Mouse (Mus musculus): ENCODE results near the gene Os9. TPM values are rescaled to one million over a fixed set of nuclear protein-coding genes. Genes with fewer than 3 reads are reported as not detected.
A peak's percentile ranks its signal among the peaks of the same experiment; 100 is the strongest.

Os9 gene
- polyA plus RNA-seq, 1 experiment from 2014 or later: 47.8 TPM

DNA sequence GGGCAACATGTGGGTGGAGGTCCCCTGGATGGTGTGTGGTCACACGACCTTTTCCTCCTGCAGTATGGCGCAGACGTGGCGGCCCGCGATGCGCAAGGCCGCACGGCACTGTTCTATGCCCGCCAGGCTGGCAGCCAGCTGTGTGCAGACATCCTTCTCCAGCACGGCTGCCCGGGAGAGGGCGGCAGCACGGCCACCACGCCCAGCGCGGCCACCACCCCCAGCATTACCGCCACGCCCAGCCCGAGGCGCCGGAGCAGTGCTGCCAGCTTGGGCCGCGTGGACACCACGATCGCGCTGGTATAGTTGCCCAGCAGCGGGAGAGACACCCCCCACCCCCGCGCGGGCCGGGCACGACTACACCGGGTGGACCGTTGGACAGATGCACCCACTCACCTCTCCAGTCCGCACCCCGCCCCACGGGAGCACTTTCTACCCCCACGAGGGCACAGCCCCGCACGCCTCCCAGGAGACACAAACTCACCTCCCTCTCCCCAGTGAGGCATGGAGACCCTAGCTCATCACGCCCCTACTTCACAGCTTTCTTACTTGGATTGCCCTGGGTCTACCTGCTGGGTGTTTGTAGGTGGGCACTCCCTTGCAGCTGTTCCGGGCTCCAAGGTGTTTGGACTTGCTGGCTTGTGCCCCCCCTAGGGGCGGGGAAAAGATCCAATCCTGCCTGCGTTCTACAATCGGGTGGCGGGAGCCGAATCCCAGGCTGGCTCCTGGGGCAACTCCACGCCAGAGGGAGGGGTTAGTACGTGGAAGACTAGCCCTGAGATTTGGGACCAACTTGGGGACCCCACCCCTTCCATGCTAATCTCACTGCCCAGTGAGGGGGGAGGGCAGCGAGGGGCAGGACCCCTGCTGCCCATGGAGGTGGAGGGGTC lies 29.2 kb downstream of the Os9 start:
- peaks cover 16% of the 10 kb centered on the region for H3K4me1 ChIP-seq (ENCODE audit: control insufficient read depth, insufficient read depth, low read length)
- no peak overlapping the region for H3K9ac ChIP-seq (replicated peaks; ENCODE audit: low read depth, low read length)
- no peaks in the 10 kb centered on the region for H3K36me3 ChIP-seq (ENCODE audit: control insufficient read depth, insufficient read depth, low read length)
- peak overlapping the region; percentile 19 for H3K4me3 ChIP-seq (ENCODE audit: low read depth, low read length)
- peaks cover 38% of the 10 kb centered on the region for H3K27me3 ChIP-seq (ENCODE audit: control insufficient read depth, insufficient read depth, low read length)
- H3K4me2 ChIP-seq (replicated peaks; ENCODE audit: low read depth, low read length): peak overlapping the region; percentile 30
- no peak for ATAC-seq (ENCODE audit: insufficient number of reproducible peaks, insufficient read depth, low FRiP score, low read depth)
- no peak overlapping the region for H3K27ac ChIP-seq (ENCODE audit: low read length)
- WGBS: 9% methylated on average over 37 of the region's 51 CpGs
- no peaks in the 10 kb centered on the region for H3K9me3 ChIP-seq (ENCODE audit: control insufficient read depth, low read depth, low read length)

DNA sequence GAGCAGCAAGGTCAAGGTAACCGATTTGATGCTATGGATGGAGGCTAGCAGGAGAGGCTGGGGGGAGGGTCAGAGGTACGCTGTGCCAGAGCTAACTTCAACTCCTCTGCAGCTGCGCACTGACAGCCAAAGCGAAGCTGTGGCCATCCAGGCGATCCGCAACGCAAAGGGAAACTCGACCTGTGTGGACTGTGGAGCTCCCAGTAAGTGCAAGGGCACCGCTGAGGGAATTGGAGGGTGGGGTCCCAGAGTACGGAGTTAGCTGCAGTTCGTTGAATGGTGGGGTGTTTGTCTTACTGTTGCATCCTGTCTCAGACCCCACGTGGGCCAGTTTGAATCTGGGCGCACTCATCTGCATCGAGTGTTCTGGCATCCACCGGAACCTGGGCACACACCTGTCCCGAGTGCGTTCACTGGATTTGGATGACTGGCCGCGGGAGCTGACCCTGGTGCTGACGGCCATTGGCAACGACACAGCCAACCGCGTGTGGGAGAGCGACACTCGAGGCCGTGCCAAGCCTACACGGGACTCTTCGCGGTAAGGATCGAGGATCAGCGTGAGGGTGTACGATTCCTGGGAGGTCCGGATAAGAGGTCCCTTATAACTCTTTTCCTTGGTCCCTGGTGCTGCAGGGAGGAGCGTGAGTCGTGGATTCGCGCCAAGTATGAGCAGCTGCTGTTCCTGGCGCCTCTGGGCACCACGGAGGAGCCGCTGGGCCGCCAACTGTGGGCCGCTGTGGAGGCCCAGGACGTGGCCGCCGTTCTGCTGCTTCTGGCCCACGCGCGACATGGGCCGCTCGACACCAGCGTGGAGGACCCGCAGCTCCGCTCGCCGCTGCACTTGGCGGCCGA lies 30.1 kb downstream of the Os9 start:
- Histone ChIP-seq H3K4me1 (ENCODE audit: control insufficient read depth, insufficient read depth, low read length) (peaks cover 16% of the 10 kb centered on the region), H3K9me3 (ENCODE audit: control insufficient read depth, low read depth, low read length) (no peaks in the 10 kb centered on the region), H3K9ac (replicated peaks; ENCODE audit: low read depth, low read length) (no peak overlapping the region), H3K27me3 (ENCODE audit: control insufficient read depth, insufficient read depth, low read length) (peaks cover 38% of the 10 kb centered on the region), H3K4me2 (replicated peaks; ENCODE audit: low read depth, low read length) (peak overlapping the region; percentile 30; the same call in 1 of the 2 replicates), H3K4me3 (ENCODE audit: low read depth, low read length) (peak overlapping the region; percentile 19), H3K27ac (ENCODE audit: low read length) (no peak overlapping the region), H3K36me3 (ENCODE audit: control insufficient read depth, insufficient read depth, low read length) (no peaks in the 10 kb centered on the region)
- no peak for ATAC-seq (ENCODE audit: insufficient number of reproducible peaks, insufficient read depth, low FRiP score, low read depth)
- WGBS: 6% methylated on average over 57 of the region's 57 CpGs

DNA sequence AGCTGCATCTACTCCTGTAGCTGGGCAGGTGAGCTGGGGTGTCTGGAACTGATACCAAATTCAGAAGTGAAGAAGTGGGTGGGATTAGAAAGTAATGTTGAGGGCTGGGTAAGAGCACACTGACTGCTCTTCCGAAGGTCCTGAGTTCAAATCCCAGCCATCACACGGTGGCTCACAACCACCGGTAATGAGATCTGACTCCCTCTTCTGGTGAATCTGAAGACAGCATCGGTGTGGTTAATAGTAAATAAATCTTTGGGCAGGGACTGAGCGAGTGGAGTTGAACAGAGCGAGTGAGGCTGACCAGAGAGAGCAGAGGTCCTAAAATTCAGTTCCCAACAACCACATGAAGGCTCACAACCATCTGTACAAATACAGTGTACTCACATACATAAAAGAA lies 35.3 kb downstream of the Os9 start:
- H3K4me1 ChIP-seq (ENCODE audit: control insufficient read depth, insufficient read depth, low read length): peaks cover 12% of the 10 kb centered on the region
- no peak overlapping the region for H3K4me3 ChIP-seq (ENCODE audit: low read depth, low read length)
- WGBS: 68% methylated on average over 6 of the region's 6 CpGs
- H3K36me3 ChIP-seq (ENCODE audit: control insufficient read depth, insufficient read depth, low read length): no peaks in the 10 kb centered on the region
- no peak for ATAC-seq (ENCODE audit: insufficient number of reproducible peaks, insufficient read depth, low FRiP score, low read depth)
- no peak overlapping the region for H3K9ac ChIP-seq (replicated peaks; ENCODE audit: low read depth, low read length)
- peaks cover 30% of the 10 kb centered on the region for H3K27me3 ChIP-seq (ENCODE audit: control insufficient read depth, insufficient read depth, low read length)
- no peak overlapping the region for H3K27ac ChIP-seq (ENCODE audit: low read length)
- H3K9me3 ChIP-seq (ENCODE audit: control insufficient read depth, low read depth, low read length): no peaks in the 10 kb centered on the region
- no peak overlapping the region for H3K4me2 ChIP-seq (replicated peaks; ENCODE audit: low read depth, low read length)

DNA sequence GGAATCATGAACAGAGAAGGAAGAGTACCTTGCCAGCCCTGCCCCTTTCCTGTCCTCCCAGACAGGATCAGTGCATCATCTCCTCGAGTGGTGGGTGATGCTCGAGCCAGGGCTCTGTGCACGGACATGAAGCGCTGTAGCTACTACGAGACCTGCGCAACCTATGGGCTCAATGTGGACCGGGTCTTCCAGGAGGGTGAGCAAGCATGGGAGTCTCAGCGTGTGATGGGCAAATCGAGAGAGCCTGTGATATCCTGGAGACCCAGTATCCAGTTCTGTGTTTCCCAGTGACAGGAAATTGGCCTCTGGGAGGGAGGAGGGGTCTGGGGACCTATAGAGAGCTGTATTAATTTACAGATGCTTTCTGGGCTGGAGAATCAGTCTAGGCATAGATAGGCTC lies 35.9 kb downstream of the Os9 start:
- H3K4me3 ChIP-seq (ENCODE audit: low read depth, low read length): no peak overlapping the region
- H3K4me2 ChIP-seq (replicated peaks; ENCODE audit: low read depth, low read length): no peak overlapping the region
- peaks cover 13% of the 10 kb centered on the region for H3K4me1 ChIP-seq (ENCODE audit: control insufficient read depth, insufficient read depth, low read length)
- no peak overlapping the region for H3K9ac ChIP-seq (replicated peaks; ENCODE audit: low read depth, low read length)
- H3K27ac ChIP-seq (ENCODE audit: low read length): no peak overlapping the region
- WGBS: 81% methylated on average over 9 of the region's 9 CpGs
- no peaks in the 10 kb centered on the region for H3K36me3 ChIP-seq (ENCODE audit: control insufficient read depth, insufficient read depth, low read length)
- H3K9me3 ChIP-seq (ENCODE audit: control insufficient read depth, low read depth, low read length): no peaks in the 10 kb centered on the region
- ATAC-seq (ENCODE audit: insufficient number of reproducible peaks, insufficient read depth, low FRiP score, low read depth): no peak
- H3K27me3 ChIP-seq (ENCODE audit: control insufficient read depth, insufficient read depth, low read length): peaks cover 30% of the 10 kb centered on the region

DNA sequence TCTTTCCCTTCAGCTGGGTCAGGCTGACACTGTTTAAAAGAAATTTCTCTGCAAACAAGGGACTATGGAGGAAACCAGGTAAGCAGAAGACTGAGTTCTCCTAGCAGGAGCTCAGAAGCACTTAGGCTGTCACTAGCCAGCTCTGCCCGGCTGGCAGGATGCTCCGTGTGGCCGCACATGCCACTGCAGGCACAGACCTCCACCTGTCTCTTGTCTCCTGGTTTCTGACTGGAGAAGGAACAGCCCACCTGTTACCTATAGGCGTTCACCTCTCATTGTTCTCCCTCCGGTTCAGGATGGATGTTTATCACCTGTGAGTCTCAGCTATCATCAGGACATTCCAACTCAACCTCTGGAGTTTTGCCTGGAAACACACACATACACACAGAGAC lies 37.0 kb downstream of the Os9 start:
- peaks cover 22% of the 10 kb centered on the region for H3K4me1 ChIP-seq (ENCODE audit: control insufficient read depth, insufficient read depth, low read length)
- no peak for ATAC-seq (ENCODE audit: insufficient number of reproducible peaks, insufficient read depth, low FRiP score, low read depth)
- WGBS: 36% methylated on average over 5 of the region's 5 CpGs
- no peaks in the 10 kb centered on the region for H3K36me3 ChIP-seq (ENCODE audit: control insufficient read depth, insufficient read depth, low read length)
- H3K27ac ChIP-seq (ENCODE audit: low read length): no peak overlapping the region
- H3K27me3 ChIP-seq (ENCODE audit: control insufficient read depth, insufficient read depth, low read length): peaks cover 29% of the 10 kb centered on the region
- H3K9ac ChIP-seq (replicated peaks; ENCODE audit: low read depth, low read length): no peak overlapping the region
- H3K9me3 ChIP-seq (ENCODE audit: control insufficient read depth, low read depth, low read length): no peaks in the 10 kb centered on the region
- no peak overlapping the region for H3K4me2 ChIP-seq (replicated peaks; ENCODE audit: low read depth, low read length)
- no peak overlapping the region for H3K4me3 ChIP-seq (ENCODE audit: low read depth, low read length)

DNA sequence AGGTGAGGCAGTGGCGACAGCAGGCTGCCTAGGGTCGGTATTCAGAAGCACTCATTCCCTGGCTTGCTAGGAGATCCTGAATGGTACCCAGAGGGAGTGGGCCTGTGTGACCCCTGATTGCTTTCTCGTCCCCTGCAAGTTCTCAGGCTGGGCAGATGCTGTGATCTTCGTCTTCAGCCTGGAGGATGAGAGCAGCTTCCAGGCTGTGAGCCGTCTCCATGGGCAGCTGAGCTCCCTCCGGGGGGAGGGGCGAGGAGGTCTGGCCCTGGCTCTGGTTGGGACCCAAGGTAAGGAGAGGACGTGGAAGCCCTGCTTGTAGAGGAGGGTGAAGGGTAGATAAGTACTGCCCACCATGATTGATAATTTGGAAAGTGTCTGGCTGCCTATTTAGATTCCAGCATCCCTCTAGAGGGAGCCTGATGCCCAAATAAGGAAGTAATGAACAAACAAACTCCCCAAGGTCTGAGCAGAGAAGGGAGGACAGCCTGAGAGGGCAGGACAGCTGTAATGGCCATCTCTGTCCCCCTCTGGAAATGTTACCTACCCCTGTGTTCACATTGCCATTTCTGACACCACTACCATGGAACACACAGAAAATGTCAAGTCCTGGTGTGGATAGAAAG lies 37.5 kb downstream of the Os9 start:
- Histone ChIP-seq H3K27ac (ENCODE audit: low read length) (no peak overlapping the region), H3K27me3 (ENCODE audit: control insufficient read depth, insufficient read depth, low read length) (peaks cover 29% of the 10 kb centered on the region), H3K9me3 (ENCODE audit: control insufficient read depth, low read depth, low read length) (no peaks in the 10 kb centered on the region), H3K36me3 (ENCODE audit: control insufficient read depth, insufficient read depth, low read length) (no peaks in the 10 kb centered on the region), H3K4me1 (ENCODE audit: control insufficient read depth, insufficient read depth, low read length) (peaks cover 22% of the 10 kb centered on the region), H3K4me3 (ENCODE audit: low read depth, low read length) (no peak overlapping the region), H3K4me2 (replicated peaks; ENCODE audit: low read depth, low read length) (no peak overlapping the region), H3K9ac (replicated peaks; ENCODE audit: low read depth, low read length) (no peak overlapping the region)
- ATAC-seq (ENCODE audit: insufficient number of reproducible peaks, insufficient read depth, low FRiP score, low read depth): no peak
- 24% methylated on average over 8 of the region's 8 CpGs for WGBS

DNA sequence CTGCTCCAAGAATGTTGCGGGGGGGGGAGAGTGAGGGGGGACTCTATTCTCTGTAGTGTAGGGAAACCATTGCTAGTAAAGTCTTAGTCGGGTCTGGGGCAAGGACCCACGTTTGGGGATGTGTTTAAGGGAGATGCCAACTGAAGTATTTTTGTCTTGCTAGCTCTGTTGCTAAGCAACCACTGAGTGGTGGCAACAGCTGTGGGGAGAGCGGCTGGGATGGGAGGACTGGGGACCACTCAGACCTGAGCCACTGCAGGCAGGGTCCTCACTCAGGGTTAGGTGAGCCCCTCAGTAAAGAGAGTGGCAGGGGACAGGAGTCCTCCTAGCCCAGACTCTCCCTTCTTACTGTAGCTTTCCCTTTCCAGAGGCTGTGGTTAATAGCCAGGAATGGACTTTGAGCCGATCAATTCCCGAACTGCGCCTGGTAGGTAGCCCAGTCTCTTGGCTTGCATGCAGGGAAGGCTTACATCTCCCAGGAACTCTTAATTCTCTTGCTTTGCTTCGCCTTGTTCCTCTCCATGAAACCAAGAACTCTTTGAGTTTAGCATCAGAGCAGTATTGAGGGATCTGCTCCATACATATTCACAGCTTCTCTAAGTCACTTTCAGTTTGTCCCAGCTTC lies 38.8 kb downstream of the Os9 start:
- no peak overlapping the region for H3K27ac ChIP-seq (ENCODE audit: low read length)
- no peak for ATAC-seq (ENCODE audit: insufficient number of reproducible peaks, insufficient read depth, low FRiP score, low read depth)
- H3K27me3 ChIP-seq (ENCODE audit: control insufficient read depth, insufficient read depth, low read length): peaks cover 40% of the 10 kb centered on the region
- H3K4me2 ChIP-seq (replicated peaks; ENCODE audit: low read depth, low read length): peak overlapping the region; percentile 40; the same call in 1 of the 2 replicates
- no peaks in the 10 kb centered on the region for H3K36me3 ChIP-seq (ENCODE audit: control insufficient read depth, insufficient read depth, low read length)
- H3K9me3 ChIP-seq (ENCODE audit: control insufficient read depth, low read depth, low read length): no peaks in the 10 kb centered on the region
- H3K9ac ChIP-seq (replicated peaks; ENCODE audit: low read depth, low read length): no peak overlapping the region
- WGBS: 30% methylated on average over 8 of the region's 8 CpGs
- no peak overlapping the region for H3K4me3 ChIP-seq (ENCODE audit: low read depth, low read length)
- peaks cover 22% of the 10 kb centered on the region for H3K4me1 ChIP-seq (ENCODE audit: control insufficient read depth, insufficient read depth, low read length)
